Mouse (Mus musculus) layer of hippocampus, postnatal 14 days (tissue): ENCODE measurements around the gene Bri3. TPM values are rescaled to one million over a fixed set of nuclear protein-coding genes. Genes with fewer than 3 reads are reported as not detected.
A peak's percentile ranks its signal among the peaks of the same experiment; 100 is the strongest.

Experiments
- DNase-seq, 2 experiments: peaks; one replicate each; pipeline ENCODE4 v3.0.0; 2021 to 2022; ENCODE audit warnings: low spot score in 2 of 2, mixed read lengths in 1 of 2
- total RNA-seq, 2 experiments: library from RNA; stranded (reverse); gene quantifications; 2 replicates each; pipeline ENCODE4 v1.2.3; 2021

The Bri3 gene
- total RNA-seq, 2 experiments from 2014 or later: 57.5 to 62.3 TPM

DNA sequence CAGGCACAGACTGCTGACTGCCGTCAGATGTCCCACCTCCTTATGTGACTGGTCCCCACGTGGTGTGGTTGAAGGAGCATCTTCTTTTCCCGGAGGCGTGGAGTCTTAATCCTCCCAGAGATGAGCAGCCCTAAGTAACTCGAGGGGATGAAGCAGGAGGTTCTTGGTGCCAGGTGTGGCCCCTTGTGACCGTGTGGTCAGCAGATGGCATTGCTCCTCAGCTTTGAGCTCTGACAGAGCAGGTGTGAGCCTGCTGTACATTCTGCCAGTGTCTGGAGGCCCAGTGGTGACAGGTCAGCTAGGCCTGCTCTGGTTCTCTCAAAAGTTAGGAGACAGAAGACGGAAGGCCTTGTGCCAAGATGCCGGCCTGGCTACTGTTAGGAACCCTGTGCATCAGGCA lies 16.2 kb downstream of the Bri3 start:
- DNase-seq: no peak

DNA sequence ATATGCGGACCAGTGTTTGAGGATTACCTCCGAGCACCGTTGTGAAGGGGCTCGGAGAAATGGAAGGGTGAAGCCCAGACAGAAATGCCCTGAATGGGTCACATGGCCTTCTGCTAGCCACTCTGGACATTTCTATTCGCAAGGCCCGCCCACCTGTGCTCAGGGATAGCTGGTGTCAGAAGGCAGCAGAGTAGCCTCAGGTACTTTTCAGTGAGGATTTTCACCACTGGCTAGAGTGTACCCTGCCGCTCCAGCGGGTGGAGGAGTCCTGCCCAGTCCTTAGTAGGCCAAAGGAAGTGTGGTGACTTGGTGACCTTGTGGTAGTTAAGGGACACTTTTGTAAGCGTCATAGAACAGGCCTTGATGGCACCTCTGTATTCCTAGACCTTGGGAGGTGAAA lies 17.1 kb downstream of the Bri3 start:
- DNase-seq: no peak

DNA sequence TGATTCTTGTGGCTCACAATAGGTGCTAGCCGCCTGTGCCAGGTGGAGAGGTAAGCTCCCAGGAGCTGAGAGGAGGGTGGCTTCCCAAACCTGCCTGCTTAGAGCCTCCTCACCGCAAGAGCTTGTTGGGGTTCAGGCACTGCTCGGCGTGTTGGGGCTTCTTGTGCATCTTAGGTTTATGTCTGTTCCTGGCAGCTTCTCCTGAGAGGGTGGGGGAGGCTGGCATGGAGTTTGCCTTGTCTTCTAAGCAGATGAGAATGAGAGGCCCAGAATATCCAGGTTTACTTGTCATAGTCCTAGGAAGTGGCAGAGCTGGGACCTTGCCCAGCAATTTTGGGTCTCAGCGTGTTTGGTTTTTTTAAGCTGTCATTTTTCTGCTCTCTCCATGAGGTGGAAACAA lies 17.6 kb downstream of the Bri3 start:
- no peak for DNase-seq

DNA sequence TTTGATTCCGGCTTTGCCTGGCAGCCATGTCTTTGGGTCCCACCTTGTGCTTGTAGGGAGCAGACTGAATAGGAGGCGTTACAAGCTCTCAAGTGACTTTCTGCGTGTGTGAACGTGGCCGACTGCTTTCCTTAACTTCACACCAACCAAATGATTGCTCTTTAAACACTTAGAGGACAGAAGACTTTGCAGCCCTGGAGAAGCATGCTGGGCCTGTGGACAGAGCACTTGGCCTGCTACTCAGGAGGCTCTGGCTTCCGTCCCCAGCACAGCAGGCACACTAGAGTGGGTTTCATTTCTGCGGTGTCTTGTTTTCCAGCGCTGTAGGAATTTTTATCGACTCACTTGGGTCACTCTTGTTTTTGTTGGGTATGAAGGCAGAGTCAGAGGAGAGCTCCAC lies 18.8 kb downstream of the Bri3 start:
- no peak for DNase-seq

DNA sequence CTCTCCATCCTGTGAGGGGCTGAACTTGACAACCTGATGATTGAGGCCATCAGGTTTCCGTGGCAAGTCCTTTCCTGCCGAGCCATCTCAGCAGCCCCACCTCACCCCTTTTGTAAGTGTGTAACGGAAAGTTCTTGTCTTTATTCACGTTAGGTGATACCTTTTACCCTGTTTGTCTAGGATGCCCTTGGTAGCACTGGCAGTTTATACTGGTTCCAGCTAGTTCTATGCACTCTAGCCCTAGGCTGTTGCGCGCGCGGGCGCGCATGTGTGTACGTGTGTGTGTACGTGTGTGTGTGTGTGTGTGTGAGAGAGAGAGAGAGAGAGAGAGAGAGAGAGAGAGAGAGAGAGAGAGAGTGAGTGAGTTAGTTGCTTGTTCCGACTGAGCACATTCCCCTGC lies 19.3 kb downstream of the Bri3 start:
- no peak for DNase-seq

DNA sequence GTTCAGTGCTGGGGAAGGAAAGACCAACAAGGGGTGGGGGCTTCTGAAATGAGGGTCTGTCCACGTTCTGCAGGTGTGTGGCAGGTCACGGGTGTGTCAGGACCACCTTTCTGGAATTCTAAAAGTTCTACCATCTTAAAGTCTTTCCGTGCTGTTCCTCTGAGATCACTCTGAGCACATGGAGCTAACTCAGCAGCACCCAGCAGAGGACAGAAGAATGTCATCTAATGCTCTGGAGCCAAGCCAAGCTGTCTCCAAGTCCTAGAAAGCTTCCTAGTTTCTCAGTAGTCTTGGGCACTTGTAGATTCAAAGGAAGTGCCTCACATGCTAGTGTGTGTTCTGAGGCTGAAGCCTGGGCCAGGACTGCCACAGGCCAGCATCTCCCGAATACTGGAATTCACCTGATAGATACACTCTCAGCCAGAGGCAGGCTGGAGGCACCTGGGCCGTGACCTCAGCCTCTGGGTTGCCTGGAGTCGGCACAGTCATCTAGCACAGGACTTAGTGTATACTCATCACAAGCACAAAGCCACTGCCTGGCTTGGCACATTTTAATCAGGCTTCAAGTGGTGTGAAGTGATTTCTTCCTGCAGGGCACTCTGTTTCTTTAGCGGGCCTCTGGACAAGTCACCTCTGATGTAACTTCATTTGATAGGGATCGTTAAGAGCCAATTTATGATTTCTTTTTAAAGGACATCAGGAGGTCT lies 23.5 kb downstream of the Bri3 start:
- peak; percentile 42 to 71 for DNase-seq

DNA sequence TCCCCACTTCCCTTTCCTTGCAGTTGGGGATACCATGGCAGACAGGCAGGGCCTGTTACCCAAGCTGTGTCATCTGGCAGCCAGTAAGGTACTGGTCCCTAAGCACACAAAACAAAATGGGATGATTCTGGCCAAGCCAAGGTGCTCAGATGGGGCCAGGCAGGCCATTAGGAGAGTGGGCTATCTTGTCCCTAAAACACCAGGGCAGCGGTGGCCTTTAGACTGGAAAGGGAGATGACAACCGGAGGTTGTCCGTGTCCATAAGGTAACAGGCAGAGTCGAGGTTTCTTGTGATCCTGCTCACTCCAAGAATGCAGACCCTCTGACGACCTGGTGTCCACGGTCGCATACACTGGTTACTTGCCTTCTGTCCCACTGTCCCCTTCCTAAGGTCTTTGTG lies 25.7 kb downstream of the Bri3 start:
- no peak for DNase-seq

DNA sequence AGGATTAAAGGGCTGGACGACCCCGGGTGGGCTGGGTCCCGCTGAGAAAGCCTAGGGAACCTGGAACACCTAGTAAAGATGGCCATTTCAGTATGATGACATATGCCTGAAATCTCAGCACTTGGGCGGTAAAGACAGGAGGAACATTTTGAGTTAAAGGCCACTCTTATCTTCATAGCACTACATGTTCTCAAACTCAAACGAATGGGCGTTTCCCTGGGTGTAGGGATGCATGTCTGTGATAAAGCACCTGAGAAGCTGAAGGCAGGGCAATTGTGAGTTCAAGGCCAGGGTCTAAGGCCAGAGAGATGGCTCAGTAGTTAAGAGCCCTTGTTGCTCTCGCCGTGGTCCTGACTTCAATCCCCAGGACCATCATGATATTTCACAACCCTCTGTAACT lies 26.2 kb downstream of the Bri3 start:
- DNase-seq: no peak

DNA sequence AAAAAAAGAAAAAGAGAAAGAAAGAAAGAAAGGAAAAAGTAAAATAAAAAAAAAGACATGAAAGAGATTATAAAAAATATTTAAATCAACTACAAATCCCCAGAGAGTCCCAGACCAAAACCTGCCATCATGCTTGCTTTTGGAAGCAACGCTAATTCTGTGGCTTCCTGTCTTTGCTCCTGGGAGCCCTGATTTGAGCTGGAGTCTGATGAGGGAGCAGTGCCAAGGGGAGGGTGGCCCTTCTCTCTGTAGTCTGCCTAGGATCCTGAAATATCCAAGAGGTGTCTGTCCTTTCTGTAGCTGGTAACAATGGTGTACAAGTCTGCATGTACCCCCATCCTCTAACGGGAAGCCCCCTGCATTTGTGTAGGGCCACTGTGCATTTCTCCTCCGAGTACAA lies 26.9 kb downstream of the Bri3 start:
- no peak for DNase-seq

DNA sequence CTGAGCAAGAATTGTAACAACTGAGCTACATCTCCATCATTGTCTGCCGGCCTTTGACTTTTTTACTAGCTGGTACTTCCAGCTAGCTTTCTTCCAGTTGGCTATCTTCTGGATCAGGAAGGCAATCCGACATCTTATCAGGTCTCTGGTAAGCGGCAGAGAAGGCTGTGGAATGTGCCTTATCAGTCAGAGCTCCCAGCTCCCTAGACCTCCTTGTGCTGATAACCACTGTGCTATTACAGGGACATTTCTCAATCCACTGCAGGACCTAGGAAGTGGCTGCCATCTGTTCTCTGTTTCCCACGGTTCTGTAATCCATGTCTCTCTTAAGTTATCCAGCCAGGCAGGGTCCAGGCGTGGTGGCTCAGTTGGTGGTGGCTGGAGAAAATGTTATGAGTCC lies 27.5 kb downstream of the Bri3 start:
- no peak for DNase-seq

DNA sequence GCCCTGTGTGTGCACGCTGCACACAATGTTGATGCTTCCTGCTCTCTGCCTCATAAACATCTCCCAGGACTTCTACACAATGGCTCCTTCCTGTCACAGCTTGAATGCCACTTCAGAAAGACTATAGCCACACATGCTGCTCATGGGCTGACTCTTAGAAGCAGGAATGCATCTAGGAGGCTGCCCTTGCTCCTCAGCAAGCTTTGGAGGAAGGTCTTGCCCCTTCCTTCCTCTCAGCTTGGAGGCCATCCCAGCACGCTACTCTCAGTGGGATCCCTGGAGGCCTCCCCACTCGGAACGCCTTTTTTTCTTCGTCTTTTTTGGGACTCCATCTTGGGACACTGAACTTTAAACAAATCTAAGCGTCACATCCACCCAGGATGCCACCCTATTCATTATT lies 30.7 kb downstream of the Bri3 start:
- DNase-seq: no peak

DNA sequence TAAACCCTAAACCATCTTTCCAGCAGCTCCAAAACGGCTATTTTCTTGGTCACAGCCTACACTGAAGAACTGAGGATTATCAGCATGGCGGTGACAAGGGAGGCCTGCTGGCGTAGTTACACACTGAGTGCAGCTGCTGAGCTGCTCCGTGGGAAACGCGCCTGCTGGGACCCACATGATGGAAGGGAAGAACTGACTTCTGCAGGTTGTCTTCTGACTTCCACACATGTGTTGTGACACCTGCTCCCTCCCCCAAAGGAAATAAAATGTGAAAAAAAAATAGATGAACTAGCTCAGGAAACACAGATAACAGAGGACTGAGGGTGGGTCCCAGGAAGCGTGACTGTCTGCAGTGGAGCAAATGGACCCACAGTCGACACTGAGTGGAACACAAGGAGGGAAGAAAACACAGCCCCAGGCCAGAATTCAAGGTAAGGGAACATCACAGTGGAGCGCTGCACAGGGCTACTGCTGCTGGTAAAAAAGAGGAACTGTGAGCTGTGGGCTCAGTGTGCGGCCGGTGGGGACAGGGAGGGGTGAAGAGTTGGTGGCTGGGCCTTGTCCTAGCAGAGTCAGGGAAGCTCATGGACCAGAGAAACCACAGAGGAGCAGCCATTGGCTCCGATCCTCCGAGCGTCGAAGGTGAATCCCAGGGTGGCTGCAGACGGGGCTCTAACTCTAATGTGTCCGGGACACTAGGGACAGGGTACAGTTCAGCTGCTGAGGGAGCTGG lies 32.8 kb downstream of the Bri3 start:
- no peak for DNase-seq

DNA sequence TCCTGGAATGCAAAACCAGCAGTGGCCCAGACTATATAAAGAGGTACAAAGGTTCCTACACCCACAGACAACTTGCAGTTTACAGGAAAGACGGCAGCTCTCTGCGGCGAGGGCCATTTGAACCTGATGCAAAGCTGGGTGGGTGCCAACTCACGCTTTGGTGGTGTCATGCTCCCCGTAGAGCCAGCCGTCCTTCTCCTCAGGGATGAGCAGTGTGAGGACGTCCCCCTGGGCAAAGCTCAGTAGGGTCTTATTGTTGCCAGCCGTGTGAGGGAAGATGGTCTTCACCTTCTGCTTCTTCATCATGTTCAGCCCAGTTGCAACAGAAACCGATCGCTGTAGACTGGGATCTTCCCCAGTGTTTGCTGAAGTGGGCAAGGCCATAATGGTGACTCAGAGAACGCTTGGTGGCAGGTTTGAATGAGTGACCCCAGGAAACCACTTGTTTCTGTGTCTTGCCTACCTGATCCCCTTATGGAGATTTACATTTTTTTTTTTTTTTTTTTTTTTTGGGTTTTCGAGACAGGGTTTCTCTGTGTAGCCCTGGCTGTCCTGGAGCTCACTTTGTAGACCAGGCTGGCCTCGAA lies 34.2 kb downstream of the Bri3 start:
- DNase-seq: no peak

DNA sequence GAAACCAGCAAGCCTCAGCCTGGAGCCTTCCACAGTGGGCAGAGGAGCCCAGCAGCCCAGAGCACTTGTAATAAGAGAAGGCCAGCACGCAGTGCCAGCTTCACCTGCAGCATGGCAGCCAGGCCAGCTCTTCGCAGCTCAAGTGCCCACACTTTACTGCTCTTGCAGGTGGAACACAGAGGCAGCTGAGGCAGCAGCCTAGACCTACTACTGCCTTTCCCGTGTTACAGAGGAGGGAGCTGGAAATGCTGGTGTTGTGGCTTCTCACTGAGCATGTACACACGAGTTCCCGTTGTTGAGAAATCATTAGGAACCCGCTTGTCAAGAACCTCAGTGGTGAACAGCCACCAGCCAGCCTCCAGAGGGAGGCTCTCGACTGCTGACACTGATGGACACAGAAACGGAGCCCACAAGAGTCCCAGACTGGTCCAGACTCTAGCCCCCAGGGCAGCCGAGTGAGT lies 34.9 kb downstream of the Bri3 start:
- no peak for DNase-seq

DNA sequence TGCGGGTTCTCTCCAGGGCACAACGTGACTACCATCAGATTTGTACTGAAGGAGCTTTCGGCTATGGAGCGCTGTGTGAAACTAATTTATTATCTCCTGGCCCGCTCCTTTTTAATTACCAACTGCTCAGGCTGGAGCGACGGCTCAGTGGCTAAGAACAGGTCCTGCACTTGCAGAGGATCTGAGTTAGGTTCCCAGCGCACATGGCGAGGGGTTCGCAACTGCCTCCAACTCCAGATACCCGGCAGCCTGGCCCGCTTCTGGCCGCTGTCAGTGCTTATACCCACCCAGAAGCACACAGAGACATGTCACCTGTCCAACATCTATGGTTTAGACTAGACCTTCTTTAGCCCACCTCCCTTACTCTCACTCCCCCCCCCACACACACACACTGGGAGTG lies 35.7 kb downstream of the Bri3 start:
- no peak for DNase-seq

DNA sequence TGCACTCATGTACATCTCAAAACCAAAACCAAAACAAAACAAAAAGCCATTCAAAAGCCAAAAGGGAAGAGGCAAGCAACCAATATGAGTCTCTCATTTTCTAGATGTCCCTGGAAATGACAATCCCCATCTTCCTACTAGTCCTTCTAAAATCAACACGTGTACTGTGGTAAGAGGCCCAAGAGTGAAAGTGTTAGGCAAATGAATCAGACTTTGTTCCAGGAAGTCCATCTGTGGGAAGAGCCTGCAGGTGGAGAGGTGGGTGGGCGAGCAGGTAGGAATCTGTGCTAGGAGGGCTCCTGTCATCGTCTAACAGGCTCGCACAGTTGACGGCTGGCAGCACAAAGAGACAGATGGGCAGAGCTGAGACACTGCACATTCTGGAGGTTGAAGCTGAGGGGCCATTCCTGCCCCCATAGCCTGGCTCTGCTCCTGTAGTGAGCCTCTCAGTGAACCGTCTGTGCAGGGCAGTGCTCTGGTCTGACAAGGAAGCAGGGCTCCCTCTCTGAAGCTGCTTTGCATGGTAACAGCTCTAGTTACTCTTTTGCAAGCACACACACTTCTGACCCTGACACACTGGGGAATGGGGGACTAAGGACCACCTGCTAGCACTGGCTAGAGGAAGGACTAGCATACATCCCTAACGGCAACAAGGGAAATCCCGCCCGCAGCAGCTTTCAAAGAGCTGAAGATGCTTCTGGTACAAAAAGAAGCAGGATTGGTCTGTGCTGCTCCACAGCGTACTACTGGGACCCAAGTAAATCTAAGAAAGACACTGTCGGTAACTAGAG lies 38.4 kb downstream of the Bri3 start:
- DNase-seq: no peak

DNA sequence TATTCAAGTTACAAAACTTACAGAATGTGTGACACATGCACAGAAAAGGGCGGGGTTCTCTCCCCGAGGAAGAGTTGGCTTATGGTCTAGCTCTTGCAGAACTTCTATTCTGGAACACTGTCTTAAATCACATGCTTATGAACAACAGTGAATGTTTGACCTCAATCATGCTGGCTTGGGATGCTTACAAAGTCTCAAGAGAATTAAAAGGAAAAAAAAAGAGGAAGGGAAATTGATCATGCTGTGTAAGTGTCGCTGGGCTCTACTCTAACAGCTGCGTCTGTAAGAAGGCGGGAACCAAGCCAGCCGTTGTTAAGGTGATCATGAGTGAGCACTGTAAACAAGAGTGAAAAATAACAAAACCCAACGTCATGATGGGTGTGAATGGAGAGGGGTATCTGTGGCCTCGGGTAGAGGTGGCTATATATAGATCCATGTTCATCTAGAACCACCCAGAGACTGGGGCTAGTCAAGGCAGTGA lies 39.4 kb downstream of the Bri3 start:
- no peak for DNase-seq

DNA sequence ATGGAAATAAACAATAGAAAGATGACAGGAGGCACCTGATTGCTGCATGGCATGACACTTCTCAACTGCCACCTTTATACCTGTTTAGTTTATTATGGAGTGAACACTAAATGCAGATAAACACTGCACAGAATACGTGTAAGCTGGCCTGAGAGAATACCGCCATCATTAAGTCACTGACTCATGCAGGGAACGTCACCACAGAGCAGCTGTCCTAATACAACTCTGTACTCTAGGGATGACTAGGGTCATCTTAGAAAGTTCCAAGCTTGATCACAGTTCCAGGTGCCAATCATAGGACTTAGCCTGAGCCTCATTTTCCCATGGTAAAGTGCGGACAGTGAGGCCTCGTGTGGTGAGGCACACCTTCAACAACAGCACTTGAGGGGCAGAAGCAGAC lies 40.4 kb downstream of the Bri3 start:
- DNase-seq: no peak

DNA sequence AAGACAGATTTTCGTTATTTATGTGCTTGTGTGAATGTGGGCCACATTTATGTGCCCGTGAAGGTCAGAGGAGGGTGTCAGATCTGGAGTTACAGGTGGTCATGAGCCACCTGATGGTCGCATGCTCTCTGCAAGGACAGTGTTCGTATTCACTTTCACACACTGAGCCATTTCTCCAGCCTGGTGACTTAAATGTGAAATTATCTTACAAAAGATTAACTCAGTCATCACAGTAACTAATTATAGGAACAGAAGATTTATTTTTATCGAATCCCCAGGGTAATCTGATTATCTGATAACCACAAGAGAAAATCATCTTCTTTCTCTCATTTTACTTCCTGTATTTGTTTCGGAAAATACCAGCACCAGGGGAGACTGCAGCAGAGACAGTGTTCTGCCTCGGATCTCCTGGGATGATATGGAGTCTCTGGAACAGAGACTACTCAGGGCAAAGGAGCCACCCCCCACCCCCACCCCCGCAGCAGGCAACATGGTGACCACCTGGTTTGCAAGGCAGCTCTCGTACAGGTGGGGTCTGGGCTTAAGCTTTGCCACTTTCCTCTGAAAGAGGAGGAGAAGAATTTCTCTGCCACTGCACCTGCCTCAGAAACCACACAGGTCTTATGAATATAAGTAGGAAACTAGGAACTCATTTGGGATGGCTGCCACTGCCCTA lies 42.5 kb downstream of the Bri3 start:
- no peak for DNase-seq

DNA sequence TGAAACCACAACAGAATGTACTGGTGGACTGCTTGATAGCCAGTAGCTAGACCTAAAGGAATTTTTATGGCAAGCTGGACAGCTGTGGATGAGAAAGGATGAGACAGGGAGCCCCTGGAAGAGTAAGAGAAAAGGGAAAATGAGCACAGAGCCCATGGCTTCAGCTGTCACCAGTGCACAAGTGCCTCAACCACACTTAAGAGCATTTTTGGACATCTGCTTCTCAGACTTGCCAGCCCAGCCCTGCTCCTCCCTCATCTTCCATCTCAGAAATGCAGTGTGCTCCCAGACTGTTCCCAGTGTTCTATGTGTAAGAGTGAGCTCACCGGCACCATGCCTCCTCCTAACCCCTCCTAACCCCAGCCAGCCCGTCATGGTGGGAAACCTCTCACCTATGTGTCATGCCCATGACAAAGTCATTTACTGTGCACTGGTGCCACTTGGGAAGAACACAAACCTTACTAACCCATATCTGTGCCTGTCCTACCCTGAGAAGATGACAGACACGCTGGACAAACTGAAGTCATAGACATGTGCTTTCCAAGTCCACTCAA lies 43.1 kb downstream of the Bri3 start:
- DNase-seq: no peak

DNA sequence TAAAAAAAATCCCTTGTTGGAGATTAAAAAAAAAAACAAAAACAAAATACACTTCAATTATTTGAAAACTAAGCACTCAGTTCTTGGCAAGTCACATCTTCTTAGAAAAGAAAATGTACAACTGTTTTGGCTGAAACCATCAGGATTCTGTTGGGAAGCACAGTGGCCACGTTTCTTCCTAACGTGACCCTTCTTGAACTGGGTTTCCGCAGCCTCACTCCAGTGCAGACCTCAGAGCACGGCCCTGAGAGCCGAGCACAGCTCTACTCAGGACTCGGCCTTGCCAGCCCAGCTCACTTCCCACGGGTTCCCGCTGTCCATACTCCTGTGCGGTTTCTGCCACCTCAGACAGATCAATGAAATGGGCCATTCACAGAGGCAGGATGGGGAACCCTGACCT lies 44.2 kb downstream of the Bri3 start:
- DNase-seq: no peak
